Mouse (Mus musculus) embryonic facial prominence, embryonic 11.5 days (tissue): Measurements from ENCODE around the gene Sh3bgrl2. TPM values are rescaled to one million over a fixed set of nuclear protein-coding genes. Genes with fewer than 3 reads are reported as not detected.

Experiments
- ATAC-seq: fragments of 200-750 bp; cut with Nextera tagmentation; replicated peaks from 2 replicates; pipeline ENCODE4 v1.8.0; 2017; ENCODE audit warnings: low read depth; ENCODE audit not compliant: insufficient number of reproducible peaks, low FRiP score, low TSS enrichment
- DNase-seq: peaks from one replicate; pipeline ENCODE4 v3.0.0-alpha.2; 2015; ENCODE audit warnings: low spot score
- H3K27ac ChIP-seq: fragments of 300-500 bp; sonication (generic); replicated peaks from 2 replicates; pipeline ENCODE4 v1.5.1; 2014; ENCODE audit warnings: mild to moderate bottlenecking, low read depth, low read length, control low read depth
- H3K27me3 ChIP-seq: fragments of 300-500 bp; sonication (generic); 2 replicates; pipeline ENCODE4 v1.6.1; 2014; ENCODE audit warnings: mild to moderate bottlenecking, low read length, moderate library complexity, mixed read lengths; ENCODE audit not compliant: control insufficient read depth, insufficient read depth
- H3K36me3 ChIP-seq: fragments of 300-500 bp; sonication (generic); replicated peaks from 2 replicates; pipeline ENCODE4 v1.6.1; 2014; ENCODE audit warnings: low read depth, mild to moderate bottlenecking, low read length, moderate library complexity, mixed read lengths; ENCODE audit not compliant: control insufficient read depth, insufficient read depth
- H3K4me1 ChIP-seq: fragments of 300-500 bp; sonication (generic); 2 replicates; pipeline ENCODE4 v1.6.1; 2014; ENCODE audit warnings: low read length, mixed read lengths; ENCODE audit not compliant: control insufficient read depth, insufficient read depth
- H3K4me2 ChIP-seq: fragments of 300-500 bp; sonication (generic); 2 replicates; pipeline ENCODE4 v1.6.1; 2014; ENCODE audit warnings: low read depth, mild to moderate bottlenecking, control low read depth, low read length, moderate library complexity
- H3K4me3 ChIP-seq: fragments of 300-500 bp; sonication (generic); 2 replicates; pipeline ENCODE4 v1.5.1; 2014; ENCODE audit warnings: low read depth, low read length, control low read depth
- H3K9ac ChIP-seq: fragments of 300-500 bp; sonication (generic); replicated peaks from 2 replicates; pipeline ENCODE4 v1.6.1; 2014; ENCODE audit warnings: mild to moderate bottlenecking, control low read depth, low read length
- H3K9me3 ChIP-seq: fragments of 300-500 bp; sonication (generic); replicated peaks from 2 replicates; pipeline ENCODE4 v1.6.1; 2016; ENCODE audit warnings: mild to moderate bottlenecking, low read length, inconsistent platforms, mixed read lengths; ENCODE audit not compliant: control insufficient read depth
- WGBS: fragments of 180-500 bp; shearing (Covaris S2); extraction: QIAGEN DNeasy Blood & Tissue Kit; methylation state at CpG from one replicate; pipeline ENCODE4 v1.1.7; 2014; 5-methylcytosine and 5-hydroxymethylcytosine counted together
- polyA plus RNA-seq: library from polyadenylated mRNA; unstranded; fragments of >200 nt; fragmentation: Nextera tagmentation; extraction: Ambion mirVana; gene quantifications from 2 replicates; pipeline ENCODE4 v1.2.1, GENCODE M21; 2014

Sh3bgrl2 gene
- polyA plus RNA-seq, 1 experiment from 2014 or later, result 18.8 TPM

DNA sequence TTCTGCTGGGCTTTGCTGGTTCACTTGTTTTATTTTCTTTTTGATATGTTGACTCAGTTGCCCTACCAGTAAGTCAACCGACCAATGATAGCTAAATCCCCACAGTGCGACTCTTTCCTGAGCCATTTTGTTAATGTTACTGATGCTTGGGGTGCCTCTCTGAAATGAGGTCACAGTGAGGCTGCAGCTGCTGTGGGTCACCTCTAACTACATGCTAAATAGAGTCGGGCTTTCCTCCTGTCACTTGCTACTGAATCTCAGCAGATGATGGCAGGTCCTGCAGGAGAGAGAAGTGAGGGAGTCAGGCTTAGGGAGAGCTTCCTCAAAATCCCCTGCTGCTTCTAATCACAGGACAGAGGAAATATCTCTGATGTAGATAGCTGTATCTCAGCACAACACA is 100.6 kb downstream of the Sh3bgrl2 start:
- 28% methylated on average over 3 of the region's 3 CpGs for WGBS
- no peaks in the 10 kb centered on the region for H3K27me3 ChIP-seq
- DNase-seq (no peak), ATAC-seq (peak; percentile 53; the same call in 1 of the 2 replicates)
- H3K9ac ChIP-seq, result no peak overlapping the region
- no peaks in the 10 kb centered on the region for H3K9me3 ChIP-seq
- H3K4me2 ChIP-seq, result no peak overlapping the region
- no peaks in the 10 kb centered on the region for H3K4me1 ChIP-seq
- no peaks in the 10 kb centered on the region for H3K36me3 ChIP-seq
- H3K27ac ChIP-seq, result no peak overlapping the region
- H3K4me3 ChIP-seq, result no peak overlapping the region

DNA sequence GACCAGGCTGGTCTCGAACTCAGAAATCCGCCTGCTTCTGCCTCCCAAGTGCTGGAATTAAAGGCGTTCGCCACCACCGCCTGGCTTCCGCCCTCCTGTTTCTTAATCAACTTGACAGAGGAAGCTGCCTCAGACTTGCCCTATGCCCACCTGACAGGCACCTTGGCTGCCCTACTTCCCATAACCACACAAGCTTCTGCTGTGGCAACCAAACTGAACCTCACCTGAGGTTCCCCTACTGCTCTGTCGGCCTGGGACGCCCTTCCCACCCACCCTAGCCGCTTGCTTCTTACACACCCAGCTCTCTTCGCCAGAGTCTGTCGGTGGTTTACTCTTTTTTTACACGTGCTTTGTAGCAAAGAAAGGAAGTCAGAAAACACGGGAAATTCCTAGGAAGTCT is 103.9 kb downstream of the Sh3bgrl2 start:
- Histone ChIP-seq H3K4me3 (no peak overlapping the region), H3K9me3 (no peaks in the 10 kb centered on the region), H3K27ac (no peak overlapping the region), H3K36me3 (no peaks in the 10 kb centered on the region), H3K27me3 (no peaks in the 10 kb centered on the region), H3K4me1 (no peaks in the 10 kb centered on the region), H3K4me2 (no peak overlapping the region), H3K9ac (no peak overlapping the region)
- ATAC-seq (no peak), DNase-seq (no peak)
- WGBS, result 84% methylated on average over 13 of the region's 13 CpGs

DNA sequence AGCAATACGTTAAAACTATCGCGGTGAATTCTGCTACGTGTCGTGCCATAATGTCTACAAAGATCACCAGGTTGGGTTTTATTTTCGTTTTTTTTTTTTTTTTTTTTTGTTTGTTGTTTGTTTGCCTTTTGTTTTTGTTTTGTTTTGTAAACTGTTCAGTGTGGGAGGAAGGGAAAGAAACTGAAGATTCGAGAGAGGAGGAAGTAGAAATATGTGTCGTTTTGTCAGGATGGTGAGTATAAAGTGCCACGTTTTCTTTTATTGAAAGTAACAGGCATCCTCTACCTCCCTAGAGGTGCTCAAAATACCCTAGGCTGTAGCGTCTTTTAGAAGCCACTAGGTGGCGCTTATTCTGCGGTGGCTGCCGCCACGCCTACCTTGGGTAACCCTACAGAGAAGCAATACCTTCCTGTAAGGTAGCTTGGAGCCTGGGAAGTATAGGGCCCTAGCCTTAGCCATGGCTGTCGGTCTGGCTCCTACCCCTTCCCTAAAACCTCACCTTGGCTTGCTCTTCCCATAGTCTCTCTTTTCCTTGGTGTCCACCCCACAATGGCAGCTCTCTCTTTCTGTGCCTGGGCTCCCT is 104.6 kb downstream of the Sh3bgrl2 start:
- no peaks in the 10 kb centered on the region for H3K27me3 ChIP-seq
- no peak overlapping the region for H3K9ac ChIP-seq
- peak; percentile 66 for DNase-seq
- WGBS, result 27% methylated on average over 15 of the region's 15 CpGs
- no peaks in the 10 kb centered on the region for H3K36me3 ChIP-seq
- H3K9me3 ChIP-seq, result no peaks in the 10 kb centered on the region
- no peak overlapping the region for H3K4me3 ChIP-seq
- no peak overlapping the region for H3K4me2 ChIP-seq
- H3K4me1 ChIP-seq, result no peaks in the 10 kb centered on the region
- no peak overlapping the region for H3K27ac ChIP-seq
- no peak for ATAC-seq

DNA sequence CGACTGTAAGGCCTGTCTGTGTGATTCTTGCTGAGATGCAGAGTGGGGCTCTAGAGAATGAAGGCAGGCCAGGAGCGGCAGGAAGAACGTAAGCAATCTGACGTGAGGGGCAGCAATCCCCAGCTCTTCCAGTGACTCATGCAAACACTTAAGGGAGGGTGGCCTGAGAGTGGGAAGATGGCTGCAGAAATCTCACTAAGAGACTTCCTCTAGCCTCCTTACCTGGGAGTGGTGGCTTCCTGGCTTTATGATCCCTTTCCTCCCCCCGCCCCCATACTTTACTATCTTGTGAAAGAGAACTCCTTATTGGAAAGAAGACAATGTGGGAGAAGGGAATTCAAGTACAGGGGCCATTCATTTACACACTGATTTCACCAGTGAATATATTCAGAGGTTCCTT is 106.5 kb downstream of the Sh3bgrl2 start:
- H3K9me3 ChIP-seq, result no peaks in the 10 kb centered on the region
- DNase-seq, result no peak
- no peaks in the 10 kb centered on the region for H3K27me3 ChIP-seq
- H3K4me1 ChIP-seq, result no peaks in the 10 kb centered on the region
- H3K4me2 ChIP-seq, result no peak overlapping the region
- no peak overlapping the region for H3K4me3 ChIP-seq
- WGBS, result 75% methylated on average over 5 of the region's 5 CpGs
- H3K27ac ChIP-seq, result no peak overlapping the region
- no peak for ATAC-seq
- H3K36me3 ChIP-seq, result no peaks in the 10 kb centered on the region
- no peak overlapping the region for H3K9ac ChIP-seq

DNA sequence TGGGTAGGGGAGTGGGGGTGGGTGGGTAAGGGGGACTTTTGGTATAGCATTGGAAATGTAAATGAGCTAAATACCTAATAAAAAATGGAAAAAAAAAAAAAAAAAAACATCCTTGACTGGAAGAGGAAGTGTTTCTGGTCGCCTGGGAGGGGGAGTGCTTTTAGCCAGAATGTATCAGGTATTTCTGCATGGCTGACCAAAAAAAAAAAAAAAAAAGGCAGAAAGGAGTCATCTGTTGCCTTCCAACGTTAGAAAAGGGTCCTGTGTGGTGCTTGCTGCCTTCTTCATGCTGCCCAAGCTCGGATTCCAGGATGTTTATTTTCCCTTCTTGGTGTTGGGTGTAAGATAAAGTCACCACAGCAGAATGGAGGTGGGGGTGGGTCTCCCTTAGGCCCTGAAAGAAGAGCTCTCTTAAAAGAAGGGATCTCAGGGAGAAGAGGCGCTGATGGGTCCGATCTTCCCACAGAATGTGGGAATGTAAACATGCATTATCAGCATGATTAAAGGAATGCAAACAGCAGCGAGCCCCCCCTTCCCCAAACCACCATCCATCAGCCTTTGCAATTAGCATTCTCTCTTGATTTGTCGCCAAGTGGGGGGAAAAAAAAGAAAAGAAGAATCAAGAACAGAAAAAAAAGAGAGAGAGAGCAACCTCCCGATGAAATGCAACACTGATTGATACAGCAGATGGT is 109.0 kb downstream of the Sh3bgrl2 start:
- WGBS, result 18% methylated on average over 8 of the region's 8 CpGs
- Histone ChIP-seq H3K4me3 (no peak overlapping the region), H3K4me2 (no peak overlapping the region), H3K27me3 (no peaks in the 10 kb centered on the region), H3K9ac (no peak overlapping the region), H3K36me3 (no peaks in the 10 kb centered on the region), H3K4me1 (no peaks in the 10 kb centered on the region), H3K9me3 (no peaks in the 10 kb centered on the region), H3K27ac (no peak overlapping the region)
- DNase-seq (no peak), ATAC-seq (no peak)

DNA sequence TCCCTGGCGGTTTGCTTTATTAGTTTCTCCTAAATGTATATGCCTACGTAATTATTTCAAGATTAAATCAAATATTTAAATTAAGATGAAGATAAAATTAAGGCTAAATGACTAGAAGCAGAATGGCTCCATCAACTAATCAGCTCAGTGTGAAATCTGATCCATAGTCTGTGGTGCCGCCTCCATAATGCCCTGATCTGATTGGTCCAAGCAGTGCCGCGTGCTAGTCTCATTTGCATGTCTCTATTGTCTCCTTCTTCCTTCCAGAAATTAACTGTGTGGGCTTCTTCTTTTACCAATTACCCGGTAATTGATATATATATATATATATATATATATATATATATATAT is 109.5 kb downstream of the Sh3bgrl2 start:
- DNase-seq, result no peak
- Histone ChIP-seq H3K27ac (no peak overlapping the region), H3K27me3 (no peaks in the 10 kb centered on the region), H3K9ac (no peak overlapping the region), H3K4me3 (no peak overlapping the region), H3K4me1 (no peaks in the 10 kb centered on the region), H3K9me3 (no peaks in the 10 kb centered on the region), H3K4me2 (no peak overlapping the region), H3K36me3 (no peaks in the 10 kb centered on the region)
- ATAC-seq, result no peak
- WGBS, result 41% methylated on average over 6 of the region's 6 CpGs

DNA sequence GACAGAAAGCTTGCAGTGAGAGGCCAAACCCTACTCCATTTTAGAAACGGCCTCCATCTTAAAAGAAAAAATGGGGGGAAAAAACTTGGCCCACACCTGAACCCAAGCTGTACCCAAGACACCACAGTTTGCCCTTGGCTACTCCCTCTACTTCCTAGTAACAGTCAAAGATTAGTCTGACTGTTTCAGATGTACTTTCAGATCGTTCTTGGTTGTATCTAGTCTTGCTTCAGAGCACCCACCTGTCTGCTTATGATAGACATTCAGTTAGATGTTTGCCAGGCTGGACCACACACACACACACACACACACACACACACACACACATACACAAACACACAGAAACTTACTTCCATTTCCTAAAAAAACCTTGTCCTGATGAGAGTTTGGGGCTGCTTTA is 111.0 kb downstream of the Sh3bgrl2 start:
- Histone ChIP-seq H3K27ac (no peak overlapping the region), H3K4me1 (no peaks in the 10 kb centered on the region), H3K4me2 (no peak overlapping the region), H3K36me3 (no peaks in the 10 kb centered on the region), H3K27me3 (no peaks in the 10 kb centered on the region), H3K9me3 (no peaks in the 10 kb centered on the region), H3K9ac (no peak overlapping the region), H3K4me3 (no peak overlapping the region)
- WGBS, result 85% methylated on average over 2 of the region's 2 CpGs
- ATAC-seq (no peak), DNase-seq (no peak)

DNA sequence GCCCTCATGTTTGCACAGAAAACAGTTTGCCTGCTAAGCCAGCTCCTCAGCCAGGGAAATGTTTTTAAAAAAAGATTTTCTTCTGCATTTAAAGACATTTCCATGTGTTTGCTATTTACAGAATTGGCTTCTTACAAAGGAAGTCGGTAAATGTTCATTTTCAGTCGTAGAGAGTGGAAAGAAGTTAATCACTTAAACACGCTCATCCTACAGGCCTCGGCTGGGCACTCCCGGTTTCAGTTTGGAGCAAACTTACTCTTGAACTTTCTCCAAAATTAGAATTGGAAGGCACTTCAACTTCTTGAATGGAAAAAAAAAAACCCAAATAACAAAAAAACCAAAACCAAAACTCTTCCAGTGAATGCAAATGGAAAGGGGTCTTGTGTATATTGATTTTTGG is 113.7 kb downstream of the Sh3bgrl2 start:
- H3K4me1 ChIP-seq, result no peaks in the 10 kb centered on the region
- no peak for DNase-seq
- H3K4me3 ChIP-seq, result no peak overlapping the region
- H3K4me2 ChIP-seq, result no peak overlapping the region
- H3K9ac ChIP-seq, result no peak overlapping the region
- no peaks in the 10 kb centered on the region for H3K36me3 ChIP-seq
- 72% methylated on average over 5 of the region's 5 CpGs for WGBS
- no peak for ATAC-seq
- H3K27me3 ChIP-seq, result no peaks in the 10 kb centered on the region
- H3K9me3 ChIP-seq, result no peaks in the 10 kb centered on the region
- H3K27ac ChIP-seq, result no peak overlapping the region
